7 mouse cellular contexts compared by ENCODE assay signal in genomic region chr5:125052603-125053488, GRCm38 (mm10). TPM values are rescaled to one million over a fixed set of nuclear protein-coding genes. Genes with fewer than 3 reads are reported as not detected.
DNase-seq lines count a peak whose midpoint lies in the region; ATAC-seq and TF ChIP-seq lines count a peak whose summit lies in the region.

No protein-coding gene starts in this region.

- intact Hi-C loops in left cerebral cortex, postnatal 14 days (cut with DNase I): no loop called here

- TF ChIP-seq CTCF in C2C12 (IDR thresholded peaks at IDR 0.05; ENCODE audit: control insufficient read depth, insufficient read depth, insufficient read length): no peak

- DNase-seq in 3134 (ENCODE audit: extremely low read depth, insufficient read length, low spot score): peak; percentile 90
- DNase-seq in cerebellum, postnatal 14 days: peak; percentile 76 to 82
- DNase-seq in heart, adult 8-10 months (ENCODE audit: low spot score): peak; percentile 83
- DNase-seq in left cerebral cortex, postnatal 14 days (ENCODE audit: low spot score in 2 of 2): peak; percentile 43 to 68
- no peak for DNase-seq in embryo, embryonic 10.5 days (ENCODE audit: low spot score)

- H3K36me3 ChIP-seq in C2C12 (ENCODE audit: control insufficient read depth, insufficient read depth): peaks cover 70% of the 10 kb centered on the region

- no peaks in the 10 kb centered on the region for H3K27me3 ChIP-seq in C2C12 (ENCODE audit: control insufficient read depth, insufficient read depth, insufficient read length)

- H3K4me3 ChIP-seq in C2C12 (ENCODE audit: insufficient read depth, poor library complexity, severe bottlenecking): no peak overlapping the region

- peaks cover 28% of the 10 kb centered on the region for H3K79me3 ChIP-seq in C2C12 (ENCODE audit: low read depth)

- peak; percentile 54 for ATAC-seq in megakaryocyte, adult 5-6 weeks (ENCODE audit: poor library complexity, severe bottlenecking)

- H3ac ChIP-seq in C2C12 (ENCODE audit: control insufficient read depth, insufficient read length, low read depth): peak overlapping the region; percentile 6

- H3K79me2 ChIP-seq in C2C12 (ENCODE audit: control insufficient read depth, insufficient read depth): peaks cover 65% of the 10 kb centered on the region

TF ChIP-seq in C2C12, 6 proteins besides CTCF, POLR2A, EP300 and RAD21:
- no peak for TF ChIP-seq USF1 (IDR thresholded peaks at IDR 0.05; ENCODE audit: low read depth)
- no peak for TF ChIP-seq MYOG (IDR thresholded peaks at IDR 0.05; ENCODE audit: control insufficient read depth, extremely low read depth, insufficient read length)
- no peak for TF ChIP-seq FOSL1 (IDR thresholded peaks at IDR 0.05; ENCODE audit: insufficient read depth, low read length, poor library complexity, severe bottlenecking)
- TF ChIP-seq CEBPB (IDR thresholded peaks at IDR 0.05; ENCODE audit: low read depth): peak; percentile 6
- TF ChIP-seq MAX (IDR thresholded peaks at IDR 0.05): peak; percentile 80
- TF ChIP-seq MYOD1 (IDR thresholded peaks at IDR 0.05; ENCODE audit: control insufficient read depth, insufficient read length, low read depth): no peak

RNA-seq across cellular contexts. Expression of gene Rflna, which starts 49.8 kb away (rescaled TPM):
- polyA plus RNA-seq in C2C12 (2012; fragmentation: generic; extraction: Trizol): 0.19 TPM
- under 1 TPM in 2 of 4 experiments, not detected in 2; 0.19 to 0.24 TPM for total RNA-seq in heart, adult 8-10 months (2022)
- total RNA-seq in left cerebral cortex, postnatal 14 days (2021): 1 to 10 TPM; 1.7 to 2.2 TPM
- total RNA-seq in megakaryocyte, adult 5-6 weeks (2015): not detected in 2 replicates
- total RNA-seq in megakaryocyte, adult 5-6 weeks (2017): not detected in 2 replicates
